Mouse (Mus musculus): ENCODE results near the gene Nav2. TPM values are rescaled to one million over a fixed set of nuclear protein-coding genes. Genes with fewer than 3 reads are reported as not detected.

Gene Nav2
- total and polyA plus RNA-seq, 3 experiments = 1.0 TPM; not detected in 2

- Histone ChIP-seq H3K27me3 (ENCODE audit: insufficient read depth, low read length) (no peaks in the 10 kb centered on the region), H3K9me3 (replicated peaks) (peaks cover 61% of the 10 kb centered on the region), H3K4me1 (ENCODE audit: insufficient read depth, low read depth, low read length) (no peaks in the 10 kb centered on the region), H3K4me3 (ENCODE audit: low read depth, low read length) (no peak overlapping the region), H3K36me3 (replicated peaks) (no peaks in the 10 kb centered on the region)
- ATAC-seq (ENCODE audit: extremely low read depth, insufficient number of reproducible peaks, low FRiP score, poor library complexity, severe bottlenecking) (no peak), DNase-seq (ENCODE audit: low spot score) (no peak)
- TF ChIP-seq TAL1 (conservative IDR thresholded peaks at IDR 0.05; ENCODE audit: low read depth, low read length) (no peak), GATA2 (IDR thresholded peaks at IDR 0.05; ENCODE audit: borderline replicate concordance, low read depth, low read length) (no peak), POLR2AphosphoS5 (IDR thresholded peaks at IDR 0.05; ENCODE audit: insufficient replicate concordance, low read depth, low read length) (no peak), GATA1 (IDR thresholded peaks at IDR 0.05; ENCODE audit: borderline replicate concordance, low read length) (no peak), CTCF (IDR thresholded peaks at IDR 0.05; ENCODE audit: low read depth, low read length) (no peak)
Measured at GRCm38 (mm10) chr7:49075333-49075934, 166.9 kb downstream of the Nav2 start.

GRCm38 (mm10) chr7:49076283-49076694, 167.8 kb downstream of the Nav2 start:
- TF ChIP-seq GATA1 (IDR thresholded peaks at IDR 0.05; ENCODE audit: borderline replicate concordance, low read length) = no peak
- TF ChIP-seq CTCF (IDR thresholded peaks at IDR 0.05; ENCODE audit: low read depth, low read length) = no peak
- no peak for TF ChIP-seq POLR2AphosphoS5 (IDR thresholded peaks at IDR 0.05; ENCODE audit: insufficient replicate concordance, low read depth, low read length)
- TF ChIP-seq TAL1 (conservative IDR thresholded peaks at IDR 0.05; ENCODE audit: low read depth, low read length) = no peak
- no peak for TF ChIP-seq GATA2 (IDR thresholded peaks at IDR 0.05; ENCODE audit: borderline replicate concordance, low read depth, low read length)
- Histone ChIP-seq H3K9me3 (replicated peaks) (peaks cover 63% of the 10 kb centered on the region), H3K4me1 (ENCODE audit: insufficient read depth, low read depth, low read length) (no peaks in the 10 kb centered on the region), H3K4me3 (ENCODE audit: low read depth, low read length) (no peak overlapping the region), H3K36me3 (replicated peaks) (no peaks in the 10 kb centered on the region), H3K27me3 (ENCODE audit: insufficient read depth, low read length) (no peaks in the 10 kb centered on the region)
- DNase-seq (ENCODE audit: low spot score) (no peak), ATAC-seq (ENCODE audit: extremely low read depth, insufficient number of reproducible peaks, low FRiP score, poor library complexity, severe bottlenecking) (no peak)

DNA sequence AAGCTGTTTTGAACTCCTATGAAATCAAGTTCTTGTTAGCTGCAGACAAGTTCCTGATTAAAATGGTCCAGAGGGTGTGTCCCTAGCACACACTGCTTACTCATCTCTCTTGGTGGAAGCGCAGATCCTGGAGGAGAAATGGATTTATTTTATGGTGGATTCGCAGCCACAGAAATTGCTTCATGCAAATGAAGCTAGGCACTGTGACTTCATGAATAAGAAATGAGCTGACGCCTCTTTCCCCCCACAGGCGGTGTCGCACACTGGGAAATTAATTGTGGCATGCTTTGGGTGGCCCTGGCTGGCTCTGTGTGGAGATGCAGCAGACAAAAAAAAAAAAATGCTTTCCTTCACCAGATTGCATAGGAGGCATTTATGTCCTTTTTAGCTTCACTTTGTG, 170.4 kb downstream of the Nav2 start:
- DNase-seq (ENCODE audit: low spot score) (no peak), ATAC-seq (ENCODE audit: extremely low read depth, insufficient number of reproducible peaks, low FRiP score, poor library complexity, severe bottlenecking) (no peak)
- H3K9me3 ChIP-seq (replicated peaks) = peaks cover 67% of the 10 kb centered on the region
- H3K27me3 ChIP-seq (ENCODE audit: insufficient read depth, low read length) = no peaks in the 10 kb centered on the region
- TF ChIP-seq POLR2AphosphoS5 (IDR thresholded peaks at IDR 0.05; ENCODE audit: insufficient replicate concordance, low read depth, low read length) (no peak), GATA2 (IDR thresholded peaks at IDR 0.05; ENCODE audit: borderline replicate concordance, low read depth, low read length) (no peak), GATA1 (IDR thresholded peaks at IDR 0.05; ENCODE audit: borderline replicate concordance, low read length) (no peak), TAL1 (conservative IDR thresholded peaks at IDR 0.05; ENCODE audit: low read depth, low read length) (no peak), CTCF (IDR thresholded peaks at IDR 0.05; ENCODE audit: low read depth, low read length) (no peak)
- H3K4me1 ChIP-seq (ENCODE audit: insufficient read depth, low read depth, low read length) = no peaks in the 10 kb centered on the region
- no peaks in the 10 kb centered on the region for H3K36me3 ChIP-seq (replicated peaks)
- no peak overlapping the region for H3K4me3 ChIP-seq (ENCODE audit: low read depth, low read length)

- no peak for TF ChIP-seq GATA1 (IDR thresholded peaks at IDR 0.05; ENCODE audit: borderline replicate concordance, low read length)
- no peak for TF ChIP-seq GATA2 (IDR thresholded peaks at IDR 0.05; ENCODE audit: borderline replicate concordance, low read depth, low read length)
- TF ChIP-seq TAL1 (conservative IDR thresholded peaks at IDR 0.05; ENCODE audit: low read depth, low read length) = no peak
- Histone ChIP-seq H3K27me3 (ENCODE audit: insufficient read depth, low read length) (no peaks in the 10 kb centered on the region), H3K9me3 (replicated peaks) (peaks cover 66% of the 10 kb centered on the region), H3K4me1 (ENCODE audit: insufficient read depth, low read depth, low read length) (no peaks in the 10 kb centered on the region), H3K4me3 (ENCODE audit: low read depth, low read length) (no peak overlapping the region), H3K36me3 (replicated peaks) (no peaks in the 10 kb centered on the region)
- no peak for ATAC-seq (ENCODE audit: extremely low read depth, insufficient number of reproducible peaks, low FRiP score, poor library complexity, severe bottlenecking)
- DNase-seq (ENCODE audit: low spot score) = no peak
Measured at GRCm38 (mm10) chr7:49082585-49083165, 174.2 kb downstream of the Nav2 start.

DNA sequence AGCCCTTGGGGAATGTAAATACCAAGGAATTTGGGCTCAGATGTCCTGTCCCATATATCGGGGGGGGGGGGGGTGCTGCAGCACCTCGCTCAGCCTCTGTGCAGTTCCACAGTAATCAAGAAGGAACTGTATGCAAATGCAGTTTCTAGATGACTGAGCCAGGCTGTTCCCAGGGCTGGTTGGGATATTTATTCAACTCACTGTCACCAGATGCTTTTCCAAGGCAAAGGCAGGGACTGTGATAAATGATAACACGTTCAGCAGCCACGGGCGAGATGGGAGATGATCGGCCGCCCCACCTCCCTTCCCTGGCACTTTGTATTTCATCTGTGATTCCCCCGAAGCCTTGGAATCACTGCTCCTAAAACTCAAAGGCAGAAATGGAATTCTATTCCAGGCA, 176.3 kb downstream of the Nav2 start:
- no peak for ATAC-seq (ENCODE audit: extremely low read depth, insufficient number of reproducible peaks, low FRiP score, poor library complexity, severe bottlenecking)
- no peak for TF ChIP-seq GATA2 (IDR thresholded peaks at IDR 0.05; ENCODE audit: borderline replicate concordance, low read depth, low read length)
- no peak for TF ChIP-seq TAL1 (conservative IDR thresholded peaks at IDR 0.05; ENCODE audit: low read depth, low read length)
- no peak for TF ChIP-seq CTCF (IDR thresholded peaks at IDR 0.05; ENCODE audit: low read depth, low read length)
- TF ChIP-seq GATA1 (IDR thresholded peaks at IDR 0.05; ENCODE audit: borderline replicate concordance, low read length) = no peak
- no peak for TF ChIP-seq POLR2AphosphoS5 (IDR thresholded peaks at IDR 0.05; ENCODE audit: insufficient replicate concordance, low read depth, low read length)

GRCm38 (mm10) chr7:49085759-49086158, 177.2 kb downstream of the Nav2 start:
- Histone ChIP-seq H3K27me3 (ENCODE audit: insufficient read depth, low read length) (no peaks in the 10 kb centered on the region), H3K4me1 (ENCODE audit: insufficient read depth, low read depth, low read length) (no peaks in the 10 kb centered on the region), H3K36me3 (replicated peaks) (no peaks in the 10 kb centered on the region), H3K9me3 (replicated peaks) (peaks cover 82% of the 10 kb centered on the region), H3K4me3 (ENCODE audit: low read depth, low read length) (no peak overlapping the region)
- TF ChIP-seq TAL1 (conservative IDR thresholded peaks at IDR 0.05; ENCODE audit: low read depth, low read length) = no peak
- no peak for TF ChIP-seq CTCF (IDR thresholded peaks at IDR 0.05; ENCODE audit: low read depth, low read length)
- TF ChIP-seq GATA2 (IDR thresholded peaks at IDR 0.05; ENCODE audit: borderline replicate concordance, low read depth, low read length) = no peak
- no peak for TF ChIP-seq GATA1 (IDR thresholded peaks at IDR 0.05; ENCODE audit: borderline replicate concordance, low read length)
- no peak for TF ChIP-seq POLR2AphosphoS5 (IDR thresholded peaks at IDR 0.05; ENCODE audit: insufficient replicate concordance, low read depth, low read length)
- DNase-seq (ENCODE audit: low spot score) (no peak), ATAC-seq (ENCODE audit: extremely low read depth, insufficient number of reproducible peaks, low FRiP score, poor library complexity, severe bottlenecking) (no peak)

More for the DNA sequence above, 176.3 kb downstream of the Nav2 start:
- no peaks in the 10 kb centered on the region for H3K36me3 ChIP-seq (replicated peaks)
- DNase-seq (ENCODE audit: low spot score) = no peak
- H3K27me3 ChIP-seq (ENCODE audit: insufficient read depth, low read length) = no peaks in the 10 kb centered on the region
- peaks cover 78% of the 10 kb centered on the region for H3K9me3 ChIP-seq (replicated peaks)
- H3K4me1 ChIP-seq (ENCODE audit: insufficient read depth, low read depth, low read length) = no peaks in the 10 kb centered on the region
- H3K4me3 ChIP-seq (ENCODE audit: low read depth, low read length) = no peak overlapping the region
